Mouse (Mus musculus): ENCODE measurements around the gene Gm5773.

Gm5773 gene

GRCm38 (mm10) chr3:93772700-93773099, at the start of gene Gm5773:
Gene Gm5773, plus strand, starts transcription at chr3:93773000.
- 84% methylated on average over 1 of the region's 1 CpGs for WGBS

GRCm38 (mm10) chr3:93745475-93745874, 27.3 kb upstream of the Gm5773 start:
- 80% methylated on average over 1 of the region's 1 CpGs for WGBS

- 91% methylated on average over 18 of the region's 18 CpGs for WGBS
Measured at GRCm38 (mm10) chr3:93754022-93754421, 18.8 kb upstream of the Gm5773 start.

GRCm38 (mm10) chr3:93796098-93796497, 23.3 kb downstream of the Gm5773 start, which contains the start of gene Tdpoz4:
Gene Tdpoz4, plus strand, starts transcription at chr3:93796398.

Measured in cerebral cortex, adult 2 months (tissue).